Comparison of ENCODE assay signal across 24 mouse cellular contexts in the genomic region with DNA sequence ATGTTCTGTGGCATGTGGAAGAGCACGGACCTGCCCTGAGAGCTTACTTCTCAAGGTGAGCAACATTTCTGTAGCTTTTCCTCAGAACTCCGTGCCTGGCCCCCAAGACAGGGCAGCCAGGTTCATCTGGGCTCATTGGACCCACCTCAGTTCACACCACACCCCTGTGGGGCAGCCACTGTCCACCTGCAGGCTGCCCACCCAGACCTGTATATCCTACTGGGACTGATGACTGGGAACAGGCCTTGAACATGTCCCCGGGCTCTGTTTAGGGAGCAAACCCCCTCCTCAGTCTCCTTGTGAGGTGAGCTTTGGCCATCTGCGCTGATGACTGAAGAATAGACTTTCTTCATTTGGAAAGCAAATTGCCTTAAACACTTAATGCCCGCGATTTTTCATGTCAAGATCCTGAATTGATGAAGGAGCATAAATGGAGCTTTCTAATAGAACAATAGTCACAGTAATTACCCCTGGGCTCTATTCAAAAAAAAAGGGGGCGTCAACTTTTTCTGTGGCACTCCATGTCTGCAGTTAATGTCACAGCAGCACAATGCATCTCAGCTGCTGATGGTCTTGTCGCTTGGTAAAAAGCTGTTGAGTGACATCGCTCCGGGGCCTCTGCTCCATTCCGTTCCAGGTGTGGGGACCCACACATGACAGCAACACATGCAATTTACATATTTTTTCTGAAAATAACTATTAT.
DNase-seq lines count a peak whose midpoint lies in the region; ATAC-seq and TF ChIP-seq lines count a peak whose summit lies in the region.
"Had no signal": no experiment of that assay in that cellular context is flagged by ENCODE, and none has a peak within 500 bp of the region (broad histone marks: within the 10 kb centered on the region; RNA-seq: fewer than 3 reads in every experiment).

No protein-coding gene starts in this region.

- H3K9me3 ChIP-seq in hindbrain, embryonic 10.5 days, result peaks cover 11% of the 10 kb centered on the region; the same call in 1 of the 2 replicates
- no peaks in the 10 kb centered on the region for H3K9me3 ChIP-seq in hindbrain, postnatal 0 days (ENCODE audit: low read length)
- H3K9me3 ChIP-seq in forebrain, embryonic 13.5 days (replicated peaks), result 0 out of 2 replicates have a peak, but pooled peaks cover 3% of the 10 kb centered on the region
- H3K9me3 ChIP-seq in hindbrain, embryonic 14.5 days (ENCODE audit: control insufficient read depth, low read length), result no peaks in the 10 kb centered on the region
- H3K9me3 ChIP-seq: hindbrain, embryonic 15.5 days; liver, embryonic 13.5 days had no signal

- WGBS in hindbrain, embryonic 10.5 days, result 62% methylated on average over 11 of the region's 11 CpGs
- WGBS in hindbrain, postnatal 0 days, result 44% methylated on average over 11 of the region's 11 CpGs
- WGBS in forebrain, embryonic 13.5 days, result 37% methylated on average over 11 of the region's 11 CpGs
- 34% methylated on average over 11 of the region's 11 CpGs for WGBS in hindbrain, embryonic 14.5 days

- no peaks in the 10 kb centered on the region for H3K27me3 ChIP-seq in hindbrain, embryonic 10.5 days (ENCODE audit: insufficient read depth, poor library complexity, severe bottlenecking)
- no peaks in the 10 kb centered on the region for H3K27me3 ChIP-seq in hindbrain, postnatal 0 days (ENCODE audit: insufficient read depth, low read length)
- H3K27me3 ChIP-seq in forebrain, embryonic 13.5 days, result no peaks in the 10 kb centered on the region
- H3K27me3 ChIP-seq in hindbrain, embryonic 14.5 days (ENCODE audit: control insufficient read depth, insufficient read depth, low read length), result no peaks in the 10 kb centered on the region
- H3K27me3 ChIP-seq: hindbrain, embryonic 15.5 days; liver, embryonic 13.5 days; Patski had no signal

- intact Hi-C loops in left cerebral cortex, postnatal 4 days (cut with DNase I), result no loop called here

- H3K4me3 ChIP-seq in hindbrain, embryonic 10.5 days, result no peak overlapping the region
- H3K4me3 ChIP-seq in hindbrain, postnatal 0 days (ENCODE audit: low read length), result no peak overlapping the region
- H3K4me3 ChIP-seq in forebrain, embryonic 13.5 days, result no peak overlapping the region
- H3K4me3 ChIP-seq in hindbrain, embryonic 14.5 days (replicated peaks; ENCODE audit: low read length), result no peak overlapping the region
- H3K4me3 ChIP-seq: heart, adult 2 months; hindbrain, embryonic 15.5 days; layer of hippocampus, adult 2 months; left cerebral cortex, adult 2 months; limb, embryonic 12.5 days; liver, embryonic 13.5 days; myocyte had no signal

- no peak overlapping the region for H3K27ac ChIP-seq in hindbrain, embryonic 10.5 days
- H3K27ac ChIP-seq in hindbrain, postnatal 0 days, result no peak overlapping the region
- peak overlapping the region; percentile 88 for H3K27ac ChIP-seq in forebrain, embryonic 13.5 days
- H3K27ac ChIP-seq in hindbrain, embryonic 14.5 days, result 0 out of 2 replicates have a peak overlapping the region, but pooled peaks have one; percentile 12
- H3K27ac ChIP-seq: heart, adult 2 months; hindbrain, embryonic 15.5 days; layer of hippocampus, adult 2 months; left cerebral cortex, adult 2 months; limb, embryonic 12.5 days; liver, embryonic 13.5 days had no signal

- H3K4me1 ChIP-seq in hindbrain, embryonic 10.5 days (replicated peaks), result peaks cover 14% of the 10 kb centered on the region
- H3K4me1 ChIP-seq in hindbrain, postnatal 0 days (ENCODE audit: insufficient read depth, low read length), result no peaks in the 10 kb centered on the region
- H3K4me1 ChIP-seq in forebrain, embryonic 13.5 days, result peaks cover 23% of the 10 kb centered on the region
- H3K4me1 ChIP-seq in hindbrain, embryonic 14.5 days (replicated peaks; ENCODE audit: control insufficient read depth, insufficient read depth, low read length), result peaks cover 14% of the 10 kb centered on the region
- H3K4me1 ChIP-seq: liver, embryonic 13.5 days had no signal

- no peak for TF ChIP-seq POLR2A in brain, embryonic 14.5 days (IDR thresholded peaks at IDR 0.05; ENCODE audit: borderline replicate concordance, extremely low read depth, insufficient read depth, insufficient read length, poor library complexity, severe bottlenecking)

- peak; percentile 16 for DNase-seq in hindbrain, embryonic 10.5 days (ENCODE audit: low spot score)
- DNase-seq in hindbrain, postnatal 0 days (ENCODE audit: low spot score), result no peak
- DNase-seq in brain, embryonic 14.5 days (ENCODE audit: low read depth), result peak; percentile 94
- DNase-seq in hindbrain, embryonic 14.5 days (ENCODE audit: low spot score), result peak; percentile 40
- DNase-seq in adrenal gland, adult 8-10 months, result no peak
- no peak for DNase-seq in adipocyte (ENCODE audit: low spot score)
- no peak for DNase-seq in left cerebral cortex, postnatal 4 days
- DNase-seq: adrenal gland, postnatal 36 days; cerebellum, postnatal 36 days; gastrocnemius, postnatal 10 days; heart, adult 2 months; kidney, adult 18-20 months; kidney, postnatal 10 days; liver, embryonic 13.5 days; right cerebral cortex, postnatal 25 days; thymus, postnatal 36 days had no signal

- 0 out of 2 replicates have a peak, but pooled peaks cover 6% of the 10 kb centered on the region for H3K36me3 ChIP-seq in hindbrain, embryonic 10.5 days
- H3K36me3 ChIP-seq in hindbrain, postnatal 0 days (ENCODE audit: insufficient read depth, low read length), result 0 out of 2 replicates have a peak, but pooled peaks cover 10% of the 10 kb centered on the region
- peaks cover 14% of the 10 kb centered on the region; the same call in 1 of the 2 replicates for H3K36me3 ChIP-seq in forebrain, embryonic 13.5 days (ENCODE audit: poor library complexity, severe bottlenecking)
- 0 out of 2 replicates have a peak, but pooled peaks cover 2% of the 10 kb centered on the region for H3K36me3 ChIP-seq in hindbrain, embryonic 14.5 days (replicated peaks; ENCODE audit: control insufficient read depth, insufficient read depth)
- H3K36me3 ChIP-seq: limb, embryonic 12.5 days; liver, embryonic 13.5 days had no signal

- no peak overlapping the region for H3K9ac ChIP-seq in hindbrain, postnatal 0 days (replicated peaks; ENCODE audit: low read length)
- no peak overlapping the region for H3K9ac ChIP-seq in forebrain, embryonic 13.5 days
- H3K9ac ChIP-seq in hindbrain, embryonic 14.5 days, result no peak overlapping the region
- H3K9ac ChIP-seq: hindbrain, embryonic 15.5 days; limb, embryonic 12.5 days; liver, embryonic 13.5 days had no signal

- TF ChIP-seq CTCF in hindbrain, postnatal 0 days (IDR thresholded peaks at IDR 0.05; ENCODE audit: low read depth), result no peak
- TF ChIP-seq CTCF in brain, embryonic 14.5 days (IDR thresholded peaks at IDR 0.05; ENCODE audit: borderline replicate concordance, extremely low read depth, insufficient read depth, insufficient read length), result no peak

- no peak overlapping the region for H3K4me2 ChIP-seq in hindbrain, postnatal 0 days (ENCODE audit: low read depth, low read length)
- no peak overlapping the region for H3K4me2 ChIP-seq in forebrain, embryonic 13.5 days
- no peak overlapping the region for H3K4me2 ChIP-seq in hindbrain, embryonic 14.5 days (replicated peaks)
- H3K4me2 ChIP-seq: hindbrain, embryonic 15.5 days; limb, embryonic 12.5 days; liver, embryonic 13.5 days had no signal

- ATAC-seq in hindbrain, postnatal 0 days, result no peak
- peak; percentile 97 for ATAC-seq in forebrain, embryonic 13.5 days
- ATAC-seq in hindbrain, embryonic 14.5 days (ENCODE audit: low FRiP score), result no peak
- ATAC-seq: activated CD4-positive, CD25-positive, alpha-beta regulatory T cell, adult 4 months; Patski had no signal

Comparison
In these comparisons a context has a peak if more than half of its experiments do, and no peak if none do; other contexts are left out.
1. DNase-seq: peak in hindbrain, embryonic 10.5 days (single experiment), brain, embryonic 14.5 days (single experiment) and hindbrain, embryonic 14.5 days (single experiment); none in hindbrain, postnatal 0 days (single experiment), adrenal gland, adult 8-10 months (single experiment), adipocyte (single experiment) and left cerebral cortex, postnatal 4 days (single experiment).
2. H3K27ac ChIP-seq: peak in forebrain, embryonic 13.5 days (single experiment) and hindbrain, embryonic 14.5 days (single experiment); none in hindbrain, embryonic 10.5 days (single experiment) and hindbrain, postnatal 0 days (single experiment).